In genomic region chr7:28208396-28208987, GRCm38 (mm10) we compare ENCODE assay signal across 8 mouse cellular contexts. TPM values are rescaled to one million over a fixed set of nuclear protein-coding genes. Genes with fewer than 3 reads are reported as not detected.
A peak's percentile ranks its signal among the peaks of the same experiment; 100 is the strongest.
DNase-seq lines count a peak whose midpoint lies in the region; ATAC-seq and TF ChIP-seq lines count a peak whose summit lies in the region.

No protein-coding gene starts in this region.

- no peaks in the 10 kb centered on the region for H3K4me1 ChIP-seq in lung, adult 2 months (ENCODE audit: control insufficient read depth, insufficient read depth, low read length)
- no peaks in the 10 kb centered on the region for H3K4me1 ChIP-seq in embryonic facial prominence, embryonic 12.5 days
- H3K4me1 ChIP-seq in limb, embryonic 10.5 days: 0 out of 2 replicates have a peak, but pooled peaks cover 1% of the 10 kb centered on the region
- H3K4me1 ChIP-seq in small intestine, adult 2 months (ENCODE audit: control insufficient read depth, insufficient read depth, insufficient read length, low read length): no peaks in the 10 kb centered on the region

- no peak for TF ChIP-seq CTCF in lung, adult 2 months (IDR thresholded peaks at IDR 0.05; ENCODE audit: insufficient read depth, low read length)
- no peak for TF ChIP-seq CTCF in small intestine, adult 2 months (IDR thresholded peaks at IDR 0.05; ENCODE audit: extremely low read depth, insufficient read length, insufficient replicate concordance, low read depth, low read length)

- DNase-seq in lung, adult 2 months: no peak
- no peak for DNase-seq in lung, postnatal 4 days
- no peak for DNase-seq in limb, embryonic 10.5 days (ENCODE audit: low spot score)
- no peak for DNase-seq in adrenal gland, adult 2 months
- DNase-seq in cerebellum, postnatal 10 days: no peak
- no peak for DNase-seq in right cerebral cortex, postnatal 36 days (ENCODE audit: low spot score in 2 of 2)

- 34% methylated on average over 12 of the region's 12 CpGs for WGBS in lung, adult 2 months
- WGBS in embryonic facial prominence, embryonic 12.5 days: 45% methylated on average over 12 of the region's 12 CpGs
- WGBS in limb, embryonic 10.5 days: 47% methylated on average over 12 of the region's 12 CpGs
- WGBS in small intestine, adult 2 months: 22% methylated on average over 12 of the region's 12 CpGs

- no peaks in the 10 kb centered on the region for H3K27me3 ChIP-seq in embryonic facial prominence, embryonic 12.5 days
- H3K27me3 ChIP-seq in limb, embryonic 10.5 days (ENCODE audit: low read depth, poor library complexity, severe bottlenecking): no peaks in the 10 kb centered on the region
- H3K27me3 ChIP-seq in small intestine, adult 2 months (ENCODE audit: control insufficient read depth, insufficient read depth, low read length): no peaks in the 10 kb centered on the region

- H3K9me3 ChIP-seq in embryonic facial prominence, embryonic 12.5 days: no peaks in the 10 kb centered on the region
- no peaks in the 10 kb centered on the region for H3K9me3 ChIP-seq in limb, embryonic 10.5 days (replicated peaks)

- H3K9ac ChIP-seq in embryonic facial prominence, embryonic 12.5 days: peak overlapping the region; percentile 50

- no peak for TF ChIP-seq POLR2A in lung, adult 2 months (IDR thresholded peaks at IDR 0.05; ENCODE audit: borderline replicate concordance, extremely low read depth, low read depth, low read length)
- no peak for TF ChIP-seq POLR2A in small intestine, adult 2 months (IDR thresholded peaks at IDR 0.05; ENCODE audit: low read depth, low read length)

- H3K27ac ChIP-seq in embryonic facial prominence, embryonic 12.5 days: no peak overlapping the region
- peak overlapping the region; percentile 66 for H3K27ac ChIP-seq in limb, embryonic 10.5 days
- H3K27ac ChIP-seq in small intestine, adult 2 months (ENCODE audit: insufficient read depth, low read depth, low read length): no peak overlapping the region

- ATAC-seq in embryonic facial prominence, embryonic 12.5 days (ENCODE audit: insufficient number of reproducible peaks, insufficient read depth, low FRiP score, low TSS enrichment): no peak

- peak overlapping the region; percentile 51 for H3K4me2 ChIP-seq in embryonic facial prominence, embryonic 12.5 days (replicated peaks)

- H3K4me3 ChIP-seq in lung, adult 2 months (replicated peaks; ENCODE audit: extremely low read depth, low read depth, low read length): peak overlapping the region; percentile 17
- H3K4me3 ChIP-seq in embryonic facial prominence, embryonic 12.5 days: peak overlapping the region; percentile 31
- H3K4me3 ChIP-seq in limb, embryonic 10.5 days: peak overlapping the region; percentile 38
- peak overlapping the region; percentile 24 for H3K4me3 ChIP-seq in small intestine, adult 2 months (ENCODE audit: low read depth, low read length)

- H3K36me3 ChIP-seq in embryonic facial prominence, embryonic 12.5 days: no peaks in the 10 kb centered on the region
- no peaks in the 10 kb centered on the region for H3K36me3 ChIP-seq in limb, embryonic 10.5 days
- no peaks in the 10 kb centered on the region for H3K36me3 ChIP-seq in small intestine, adult 2 months (ENCODE audit: control insufficient read depth, insufficient read depth, low read length)

RNA-seq across cellular contexts. Expression of gene Dyrk1b, which starts 29.2 kb away (rescaled TPM):
- polyA plus RNA-seq in lung, adult 2 months (2012; rRNA removed): 50.1 and 53.7 TPM in 2 replicates
- 18.3 and 19.8 TPM in 2 replicates for polyA plus RNA-seq in embryonic facial prominence, embryonic 12.5 days (2016; fragmentation: Nextera tagmentation; extraction: Ambion mirVana)
- 13.4 and 21.0 TPM in 2 replicates for polyA plus RNA-seq in limb, embryonic 10.5 days (2016; fragmentation: Nextera tagmentation; extraction: Ambion mirVana)
- polyA plus RNA-seq in small intestine, adult 2 months (2012; rRNA removed): 19.0 and 58.6 TPM in 2 replicates
- 10 to 100 TPM; 25.5 to 33.4 TPM for total RNA-seq in adrenal gland, adult 2 months (2021)
- polyA plus RNA-seq in adrenal gland, adult 2 months (2012; rRNA removed): 104 and 107 TPM in 2 replicates

RNA-seq across cellular contexts. Expression of gene Fbl, which starts 39.0 kb away (rescaled TPM):
- 32.4 and 40.9 TPM in 2 replicates for polyA plus RNA-seq in lung, adult 2 months (2012; rRNA removed)
- 155 TPM in 2 replicates for polyA plus RNA-seq in embryonic facial prominence, embryonic 12.5 days (2016; fragmentation: Nextera tagmentation; extraction: Ambion mirVana)
- polyA plus RNA-seq in limb, embryonic 10.5 days (2016; fragmentation: Nextera tagmentation; extraction: Ambion mirVana): 166 and 214 TPM in 2 replicates
- 15.7 and 26.6 TPM in 2 replicates for polyA plus RNA-seq in small intestine, adult 2 months (2012; rRNA removed)
- 100 to 1,000 TPM in 1 of 2 experiments, 10 to 100 TPM in 1; 99.5 to 104 TPM for total RNA-seq in adrenal gland, adult 2 months (2021)
- polyA plus RNA-seq in adrenal gland, adult 2 months (2012; rRNA removed): 27.2 and 34.7 TPM in 2 replicates

RNA-seq across cellular contexts. Expression of gene Eid2, which starts 59.2 kb away (rescaled TPM):
- 5.2 and 8.1 TPM in 2 replicates for polyA plus RNA-seq in lung, adult 2 months (2012; rRNA removed)
- 10.3 and 18.2 TPM in 2 replicates for polyA plus RNA-seq in embryonic facial prominence, embryonic 12.5 days (2016; fragmentation: Nextera tagmentation; extraction: Ambion mirVana)
- 2.9 and 3.9 TPM in 2 replicates for polyA plus RNA-seq in limb, embryonic 10.5 days (2016; fragmentation: Nextera tagmentation; extraction: Ambion mirVana)
- 1.1 and 2.3 TPM in 2 replicates for polyA plus RNA-seq in small intestine, adult 2 months (2012; rRNA removed)
- total RNA-seq in adrenal gland, adult 2 months (2021): 10 to 100 TPM; 23.4 to 24.4 TPM
- 30.4 and 36.8 TPM in 2 replicates for polyA plus RNA-seq in adrenal gland, adult 2 months (2012; rRNA removed)
